Mouse (Mus musculus): ENCODE results near the gene Rabggta.

The Rabggta gene

DNA sequence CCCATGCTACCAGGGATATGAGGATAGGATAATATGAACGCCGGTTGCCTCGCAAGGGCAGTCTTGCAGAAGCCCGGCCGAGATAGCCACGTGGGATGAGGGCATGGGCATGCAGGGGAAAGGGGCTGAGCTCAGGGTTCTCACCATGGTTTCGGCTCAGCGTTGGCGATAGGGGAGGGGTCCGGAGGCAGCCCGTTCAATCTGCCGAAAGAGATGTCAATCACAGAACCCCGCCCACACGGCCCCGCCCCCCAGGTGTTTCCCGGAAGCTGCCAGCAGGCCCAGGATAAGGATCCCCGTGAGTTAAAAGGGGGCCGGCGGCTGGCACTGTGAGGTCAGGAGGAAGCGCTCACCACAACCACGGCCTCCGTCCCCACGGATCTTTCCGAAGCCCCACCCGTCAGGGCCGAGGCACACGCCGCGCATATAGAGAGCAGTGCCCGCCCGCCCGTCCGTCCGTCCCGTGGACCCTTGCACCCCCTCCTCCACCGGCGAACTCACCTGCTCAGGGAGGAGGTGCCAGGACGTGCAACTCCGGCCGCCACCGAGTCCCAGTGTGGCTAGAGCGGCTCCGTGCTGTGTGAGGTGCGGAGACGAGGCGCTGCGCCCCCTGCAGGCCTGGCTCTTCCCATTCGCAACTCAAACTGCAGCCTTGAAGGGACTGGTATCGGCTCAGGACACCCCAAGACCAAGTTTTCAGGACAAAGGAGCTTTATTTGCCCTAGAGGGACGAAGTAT lies at the start of gene Rabggta:
Rabggta (minus strand) TSS at position 564 of the 738 bp plus-strand sequence.
- peak; percentile 60 for DNase-seq (ENCODE audit: low spot score)

DNA sequence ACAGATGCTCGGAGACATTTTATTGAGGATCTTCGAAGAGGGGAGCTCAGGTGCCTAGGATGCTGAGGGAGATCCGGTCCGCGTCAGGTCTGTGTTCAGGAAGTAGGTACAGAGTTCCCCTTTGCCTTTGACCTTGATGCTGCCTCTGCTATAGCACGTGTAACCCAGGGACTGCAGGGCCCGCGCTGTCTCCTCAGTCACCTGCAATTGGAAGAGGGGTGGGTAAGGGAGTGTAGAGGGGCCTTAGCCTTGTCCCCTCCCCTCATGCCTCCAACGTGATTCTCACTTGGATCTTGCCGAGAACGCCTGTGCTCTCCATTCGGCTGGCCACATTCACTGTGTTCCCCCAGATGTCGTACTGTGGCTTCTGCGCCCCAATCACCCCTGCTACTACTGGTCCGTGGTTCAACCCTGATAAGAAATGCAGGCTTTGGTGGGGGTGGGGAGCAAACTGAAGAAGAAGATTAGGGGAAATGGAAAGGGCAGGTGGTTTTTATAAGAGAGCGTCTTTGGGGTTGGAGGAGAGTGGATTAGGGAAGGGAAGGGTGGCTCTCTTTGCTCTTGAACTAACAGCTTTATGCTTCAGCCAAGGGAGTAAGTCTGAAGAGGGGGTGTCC lies 47.1 kb upstream of the Rabggta start:
- no peak for DNase-seq (ENCODE audit: low spot score)

DNA sequence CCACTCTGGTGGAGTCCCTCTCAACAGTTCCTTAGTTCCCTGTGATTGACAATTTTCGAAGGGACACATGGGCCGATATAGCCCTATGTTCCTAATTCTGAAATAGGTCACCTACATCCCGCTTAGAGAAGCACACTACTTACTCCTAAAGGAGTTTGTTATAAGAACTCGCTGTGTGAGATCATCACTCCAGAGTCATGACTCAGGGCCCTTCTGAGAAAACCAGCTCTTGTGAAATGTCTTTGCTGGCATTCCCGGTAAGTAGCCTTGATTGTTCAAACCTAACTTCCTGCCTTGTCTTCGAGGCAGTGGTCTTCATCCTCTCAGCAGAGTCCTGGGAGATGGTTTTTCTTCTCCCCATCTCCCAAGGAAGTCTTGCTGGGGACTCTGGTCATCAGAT lies 46.5 kb upstream of the Rabggta start:
- DNase-seq (ENCODE audit: low spot score) = no peak

DNA sequence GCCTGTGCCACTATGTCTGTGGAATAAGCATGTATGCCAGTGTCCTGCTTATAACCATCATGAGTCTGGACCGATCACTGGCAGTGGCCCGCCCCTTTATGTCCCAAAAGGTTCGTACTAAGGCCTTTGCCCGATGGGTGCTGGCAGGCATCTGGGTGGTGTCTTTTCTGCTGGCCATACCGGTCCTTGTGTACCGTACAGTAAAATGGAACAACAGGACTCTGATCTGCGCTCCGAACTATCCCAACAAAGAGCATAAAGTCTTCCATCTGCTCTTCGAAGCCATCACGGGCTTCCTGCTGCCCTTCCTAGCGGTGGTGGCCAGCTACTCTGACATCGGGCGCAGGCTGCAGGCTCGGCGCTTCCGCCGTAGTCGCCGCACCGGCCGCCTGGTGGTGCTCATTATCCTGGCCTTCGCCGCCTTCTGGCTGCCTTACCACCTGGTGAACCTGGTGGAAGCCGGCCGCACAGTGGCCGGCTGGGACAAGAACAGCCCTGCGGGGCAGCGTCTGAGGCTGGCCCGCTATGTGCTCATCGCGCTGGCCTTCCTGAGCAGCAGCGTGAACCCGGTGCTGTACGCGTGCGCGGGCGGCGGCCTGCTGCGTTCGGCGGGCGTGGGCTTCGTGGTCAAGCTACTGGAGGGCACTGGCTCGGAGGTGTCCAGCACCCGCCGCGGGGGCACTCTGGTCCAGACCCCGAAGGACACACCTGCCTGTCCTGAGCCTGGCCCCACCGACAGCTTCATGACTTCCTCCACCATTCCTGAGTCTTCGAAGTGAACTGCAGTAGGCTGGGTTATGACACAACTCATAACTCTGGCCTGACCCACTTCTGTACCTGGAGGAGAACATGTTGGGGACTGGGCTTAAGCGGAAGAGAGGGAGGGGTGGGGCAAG lies 45.7 kb upstream of the Rabggta start:
- DNase-seq (ENCODE audit: low spot score) = no peak

DNA sequence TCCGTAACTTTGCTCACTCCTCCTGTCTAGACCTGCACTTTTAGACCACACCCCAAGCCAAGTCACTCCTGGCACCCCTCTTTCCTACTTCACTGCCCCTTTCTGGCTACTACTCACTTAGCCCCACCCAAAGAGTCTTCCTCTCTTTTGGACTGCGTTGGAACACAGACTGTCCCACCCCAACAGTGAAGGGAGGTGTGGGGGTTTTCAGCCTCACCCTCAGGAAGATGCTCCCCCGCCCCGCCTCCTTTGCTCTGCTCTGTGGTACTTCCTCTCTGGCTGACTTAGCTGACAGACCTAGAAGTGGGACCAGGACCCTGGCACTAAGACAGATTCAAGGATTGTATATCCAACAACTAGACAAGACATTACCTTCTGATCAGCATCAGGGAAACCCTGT lies 43.6 kb upstream of the Rabggta start, which contains the start of gene Ltb4r1:
Ltb4r1 (plus strand) TSS at position 267 of the 400 bp plus-strand sequence.
- no peak for DNase-seq (ENCODE audit: low spot score)

DNA sequence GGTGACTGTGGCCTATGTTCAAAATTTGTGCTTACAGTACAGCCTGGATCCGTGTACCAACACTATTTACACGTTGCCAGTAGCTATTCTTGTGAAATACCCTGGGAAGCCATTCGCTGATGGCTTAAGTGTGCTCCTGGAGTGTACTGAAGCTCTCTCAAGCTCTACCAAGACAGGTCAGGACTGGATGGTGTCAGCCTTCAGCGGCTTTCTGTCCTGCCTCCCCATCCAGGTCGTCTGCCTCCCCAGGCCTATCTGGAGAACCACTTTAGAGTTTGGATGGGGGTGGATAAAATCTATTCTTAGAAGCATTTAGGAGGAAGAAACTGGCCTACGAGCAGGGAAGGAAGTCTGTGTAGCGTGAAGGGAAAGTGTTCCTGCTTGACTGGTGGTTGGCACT lies 41.1 kb upstream of the Rabggta start:
- DNase-seq (ENCODE audit: low spot score) = no peak

DNA sequence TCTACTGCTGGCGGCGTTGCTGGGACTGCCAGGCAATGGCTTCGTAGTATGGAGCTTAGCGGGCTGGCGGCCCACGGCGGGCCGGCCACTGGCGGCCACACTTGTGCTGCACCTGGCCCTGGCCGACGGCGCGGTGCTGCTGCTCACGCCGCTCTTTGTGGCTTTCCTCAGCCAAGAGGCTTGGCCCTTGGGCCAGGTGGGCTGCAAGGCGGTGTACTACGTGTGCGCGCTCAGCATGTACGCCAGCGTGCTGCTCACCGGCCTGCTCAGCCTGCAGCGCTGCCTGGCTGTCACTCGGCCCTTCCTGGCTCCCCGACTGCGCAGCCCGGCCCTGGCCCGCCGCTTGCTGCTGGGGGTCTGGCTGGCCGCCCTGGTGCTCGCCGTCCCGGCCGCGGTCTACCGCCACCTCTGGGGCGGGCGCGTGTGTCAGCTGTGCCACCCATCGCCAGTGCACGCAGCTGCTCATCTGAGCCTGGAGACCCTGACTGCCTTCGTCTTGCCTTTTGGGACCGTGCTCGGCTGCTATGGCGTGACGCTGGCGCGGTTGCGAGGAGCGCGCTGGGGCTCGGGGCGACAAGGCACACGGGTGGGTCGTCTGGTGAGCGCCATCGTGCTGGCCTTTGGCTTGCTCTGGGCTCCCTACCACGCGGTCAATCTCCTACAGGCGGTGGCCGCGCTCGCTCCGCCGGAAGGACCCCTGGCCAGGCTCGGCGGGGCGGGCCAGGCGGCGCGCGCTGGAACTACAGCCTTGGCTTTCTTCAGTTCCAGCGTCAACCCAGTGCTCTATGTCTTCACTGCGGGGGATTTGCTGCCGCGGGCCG lies 40.1 kb upstream of the Rabggta start:
- DNase-seq (ENCODE audit: low spot score) = no peak

DNA sequence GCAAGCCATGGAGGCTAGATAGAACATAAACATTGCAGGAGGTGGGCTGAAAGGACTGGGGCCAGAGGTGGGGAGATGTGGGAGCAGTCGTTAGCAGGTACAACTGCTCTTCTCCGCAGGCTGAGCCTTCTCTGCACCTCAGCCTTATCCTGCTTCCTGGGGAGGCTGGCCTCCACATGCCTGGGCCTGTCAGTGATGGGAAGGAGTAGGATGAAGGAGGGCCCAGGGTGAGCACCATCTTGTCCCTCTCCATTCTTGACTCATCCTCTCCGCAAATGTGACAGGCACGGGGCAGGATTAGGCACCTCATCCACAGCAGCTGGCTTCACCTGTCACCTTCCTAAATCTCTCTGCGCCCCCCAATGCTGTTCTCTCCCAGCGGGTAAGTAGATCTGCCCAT lies 39.1 kb upstream of the Rabggta start, which contains the start of gene Ltb4r2:
Ltb4r2 (plus strand) TSS at position 266 of the 400 bp plus-strand sequence.
- no peak for DNase-seq (ENCODE audit: low spot score)

DNA sequence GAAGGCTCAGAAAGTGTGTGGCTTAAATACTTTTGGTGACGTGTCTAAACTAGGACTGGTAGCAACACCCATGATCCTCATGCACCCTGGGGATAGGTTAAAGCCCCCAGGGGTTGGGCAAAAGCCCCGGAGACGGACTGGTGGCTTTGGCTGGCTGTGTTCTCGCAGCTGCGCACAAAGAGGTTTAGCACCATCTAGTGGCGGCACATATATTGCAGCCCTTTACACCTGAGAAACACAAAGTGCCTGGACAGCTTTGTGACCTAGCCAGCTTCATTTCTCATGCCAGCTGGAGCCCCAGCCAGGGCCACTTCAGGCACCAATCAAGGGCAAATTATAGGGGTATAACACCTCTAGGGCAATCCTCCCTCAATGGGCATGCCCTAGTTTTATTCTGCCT lies 38.1 kb upstream of the Rabggta start:
- peak; percentile 57 for DNase-seq (ENCODE audit: low spot score)

DNA sequence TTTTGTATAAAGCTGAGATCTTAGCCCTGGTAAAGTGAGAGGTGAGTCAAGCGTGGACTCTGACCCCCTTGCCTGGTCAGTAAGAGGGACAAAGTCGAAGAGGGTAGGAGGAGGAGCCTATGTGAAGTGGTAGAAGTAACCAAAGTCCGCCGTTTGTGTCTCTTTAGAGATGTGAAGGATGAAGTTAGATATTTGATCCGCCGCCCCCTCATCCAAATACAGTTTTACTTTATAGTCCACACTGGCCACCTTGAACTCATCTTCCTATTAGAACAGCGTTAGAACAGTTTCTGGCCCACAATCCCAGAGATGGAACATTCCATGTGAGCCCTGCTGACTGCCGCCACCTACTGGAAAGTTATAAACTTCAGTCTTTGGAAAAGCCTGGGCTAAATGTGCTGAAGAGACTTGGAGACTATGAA lies 36.3 kb upstream of the Rabggta start, which contains the start of gene Cideb:
Cideb (minus strand) TSS at position 96 of the 422 bp plus-strand sequence.
- DNase-seq (ENCODE audit: low spot score) = no peak

DNA sequence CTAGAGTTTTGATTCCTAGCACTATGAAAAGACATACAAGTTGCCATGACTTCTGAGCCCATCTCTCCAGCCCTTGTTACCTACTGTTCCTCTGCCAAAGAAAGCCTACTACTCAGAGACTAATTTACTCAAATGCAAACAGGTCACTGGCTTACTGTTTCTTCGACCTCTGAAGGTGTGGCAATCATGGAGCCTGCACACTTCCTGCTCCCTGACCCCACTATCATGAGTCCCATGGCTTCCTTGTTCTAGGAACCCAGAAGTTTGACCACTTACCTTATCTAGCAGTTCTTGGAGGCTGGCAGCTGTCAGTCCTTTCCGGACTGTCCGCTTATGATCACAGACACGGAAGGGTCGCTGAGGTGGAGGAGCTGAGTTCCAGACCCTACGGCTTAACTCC lies 35.5 kb upstream of the Rabggta start:
- DNase-seq (ENCODE audit: low spot score) = no peak

DNA sequence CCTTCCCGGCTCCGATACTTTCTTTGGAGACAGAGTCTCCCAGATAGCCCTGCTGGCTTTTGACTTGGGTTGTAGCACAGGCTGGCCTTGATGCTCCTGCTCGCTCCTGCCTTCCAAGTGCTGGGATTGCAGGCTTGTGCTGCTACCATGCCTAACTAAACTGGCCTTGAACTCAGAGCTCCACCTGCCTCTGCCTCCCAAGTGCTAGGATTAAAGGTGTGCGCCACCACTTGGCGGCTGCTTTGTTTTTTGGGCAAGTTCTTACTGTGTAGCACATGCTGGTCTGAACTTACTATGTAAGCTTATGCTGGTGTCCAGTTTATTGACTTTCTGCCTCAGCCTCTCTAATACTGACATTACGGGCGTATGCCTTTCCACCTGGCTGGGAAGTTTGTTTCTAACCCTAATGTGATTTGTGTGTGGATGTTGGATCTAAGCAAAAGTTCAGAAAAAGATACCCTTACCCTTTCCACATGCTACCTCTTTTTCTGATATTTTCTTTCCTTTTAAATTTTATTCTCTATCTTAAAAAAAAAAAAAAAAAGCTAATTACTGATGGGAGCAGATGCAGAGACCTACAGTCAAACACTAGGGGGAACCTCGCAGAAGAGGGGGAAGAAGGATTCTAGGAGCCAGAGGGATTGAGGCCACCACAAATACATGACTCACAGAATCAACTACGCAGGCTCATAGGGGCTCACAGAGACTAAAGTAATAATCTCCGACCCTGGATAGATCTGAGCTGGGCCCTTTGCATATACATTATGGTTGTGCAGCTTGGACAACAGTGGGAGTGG lies 25.2 kb upstream of the Rabggta start:
- no peak for DNase-seq (ENCODE audit: low spot score)

DNA sequence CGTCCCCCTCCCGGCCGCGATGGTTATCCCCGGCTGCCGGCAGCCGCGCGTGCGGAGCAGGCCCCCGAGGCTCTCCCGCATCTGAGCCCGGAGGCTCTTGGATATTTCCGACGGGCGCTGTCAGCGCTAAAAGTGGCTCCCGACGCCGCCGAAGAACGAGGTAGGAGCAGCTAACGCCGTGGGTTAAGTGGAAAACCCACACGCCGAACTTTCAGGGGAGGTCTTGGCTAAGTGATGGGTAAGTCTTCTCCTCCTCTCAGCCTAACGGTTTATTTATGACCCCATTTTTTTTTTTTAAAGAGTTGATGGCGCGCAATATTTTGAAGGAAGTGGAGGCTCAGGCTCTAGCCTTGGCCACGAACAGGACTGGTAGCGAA lies 23.8 kb upstream of the Rabggta start:
- DNase-seq (ENCODE audit: low spot score) = no peak

DNA sequence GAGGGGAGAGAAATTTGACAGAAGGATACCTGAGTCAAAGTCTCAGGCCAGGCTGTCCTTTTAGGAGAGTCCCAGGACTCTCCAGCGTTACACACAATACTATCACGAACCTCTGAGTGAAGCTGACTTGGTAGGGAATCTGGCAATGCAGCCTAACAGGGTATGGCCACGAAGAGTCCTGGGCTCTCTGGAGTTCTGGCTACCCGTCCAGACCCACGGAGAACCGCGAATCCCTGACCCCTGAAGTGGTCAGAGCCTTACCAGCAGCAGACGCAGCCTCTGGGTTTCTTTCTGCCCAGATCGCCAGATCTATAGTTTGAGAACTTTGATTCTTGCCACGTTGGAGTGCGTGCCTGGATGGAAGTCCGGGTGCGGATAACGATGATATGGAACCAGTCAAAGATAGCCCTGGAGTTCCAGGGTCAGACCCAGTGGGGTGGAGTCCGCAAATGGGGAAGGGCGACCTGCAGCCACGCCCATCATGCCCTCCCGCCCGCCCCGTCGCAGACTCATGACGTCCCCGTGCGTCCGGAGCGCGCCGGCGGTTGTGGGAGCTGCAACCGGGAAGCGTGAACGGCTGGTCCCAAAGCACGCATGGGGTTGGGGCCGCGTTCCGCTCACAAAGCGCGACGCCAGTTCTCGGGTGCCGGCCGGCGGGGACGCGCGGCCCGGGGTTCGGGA lies 23.3 kb upstream of the Rabggta start, which contains the start of the genes Dhrs1 and Nop9:
Dhrs1 (minus strand) TSS at position 511 of the 681 bp plus-strand sequence.
Nop9 (plus strand) TSS at position 514 of the 681 bp plus-strand sequence.
- peak; percentile 47 for DNase-seq (ENCODE audit: low spot score)

DNA sequence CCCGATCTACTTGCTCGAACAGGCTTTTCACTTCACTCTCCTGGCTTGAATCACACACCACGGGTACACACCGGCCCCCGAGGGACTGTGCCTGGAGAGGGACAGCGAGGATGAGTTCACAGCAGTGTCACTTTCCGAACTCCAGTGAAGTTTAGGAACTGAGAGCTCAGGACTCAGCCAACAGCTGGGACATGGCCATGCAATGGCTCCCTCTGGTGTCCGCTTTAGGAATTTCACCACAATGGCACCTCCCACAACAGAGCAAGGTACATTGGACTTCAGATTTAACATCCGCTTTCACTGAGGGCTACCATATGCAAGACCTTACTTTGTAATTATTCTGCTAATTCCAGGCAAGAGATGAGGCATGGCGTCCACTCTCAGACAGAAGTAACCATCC lies 21.6 kb upstream of the Rabggta start:
- peak; percentile 57 for DNase-seq (ENCODE audit: low spot score)

DNA sequence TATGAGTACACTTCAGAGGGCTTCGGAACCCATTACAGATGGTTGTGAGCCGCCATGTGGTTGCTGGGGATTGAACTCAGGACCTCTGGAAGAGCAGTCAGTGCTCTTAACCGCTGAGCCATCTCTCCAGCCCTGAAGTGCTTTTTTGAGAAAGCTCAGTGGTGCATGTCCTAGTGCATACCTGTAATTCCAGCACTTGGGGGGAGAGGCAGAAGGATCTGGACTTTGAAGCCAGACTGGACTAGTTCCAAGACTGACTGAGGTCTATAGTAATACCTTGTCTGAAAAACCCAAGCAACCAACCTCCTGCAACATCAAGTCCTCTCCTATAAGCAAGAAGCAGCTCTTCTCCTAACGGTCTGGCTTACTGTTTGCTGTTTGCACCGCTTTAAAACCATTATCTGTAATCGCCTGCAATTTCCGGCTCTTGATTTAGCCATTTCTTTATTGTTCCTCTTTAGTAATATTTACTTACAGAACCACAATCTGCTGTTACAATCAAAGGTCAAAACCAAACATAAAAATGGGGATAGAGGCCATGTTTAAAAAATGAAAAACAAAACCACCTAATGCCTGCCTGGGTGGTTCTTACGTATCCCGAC lies 15.1 kb upstream of the Rabggta start:
- no peak for DNase-seq (ENCODE audit: low spot score)

DNA sequence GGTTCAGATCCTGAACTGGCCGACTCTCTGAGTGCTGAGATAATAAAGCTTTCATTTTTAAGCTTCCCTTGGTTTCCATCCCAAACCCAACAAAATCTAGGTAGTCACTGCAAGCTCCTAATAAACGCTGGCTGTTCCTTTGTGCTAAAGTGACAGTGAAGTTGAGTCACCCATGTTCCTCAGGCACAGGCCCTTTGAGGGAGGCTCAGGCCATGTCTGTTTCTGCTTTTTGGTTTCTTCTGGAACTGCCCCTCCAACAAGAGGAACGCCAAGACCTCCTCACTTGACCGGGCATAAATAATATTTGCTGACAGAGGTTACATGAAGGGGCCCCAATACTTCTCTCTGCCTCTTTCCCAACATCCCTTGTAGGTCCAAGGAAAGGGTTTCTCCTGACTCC lies 13.7 kb upstream of the Rabggta start:
- no peak for DNase-seq (ENCODE audit: low spot score)

DNA sequence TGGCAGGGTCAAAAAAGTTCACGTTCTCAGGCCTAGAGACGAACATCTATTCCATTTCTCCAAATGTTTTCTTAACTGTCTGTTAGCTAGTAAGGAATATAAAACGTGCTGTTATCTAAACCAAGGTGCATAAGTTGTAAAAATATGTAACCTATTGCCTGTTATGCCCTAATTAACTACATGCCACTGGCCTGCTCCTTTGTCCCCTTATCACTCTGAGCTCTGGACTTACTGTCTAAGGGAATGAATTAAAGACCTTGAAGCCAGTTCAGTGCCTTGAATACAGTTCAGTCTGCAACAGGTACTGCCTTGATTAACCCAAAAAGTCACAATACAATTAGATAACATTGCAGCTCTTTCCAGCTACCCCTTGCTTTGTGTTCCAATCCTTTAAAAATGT lies 13.3 kb upstream of the Rabggta start:
- no peak for DNase-seq (ENCODE audit: low spot score)

DNA sequence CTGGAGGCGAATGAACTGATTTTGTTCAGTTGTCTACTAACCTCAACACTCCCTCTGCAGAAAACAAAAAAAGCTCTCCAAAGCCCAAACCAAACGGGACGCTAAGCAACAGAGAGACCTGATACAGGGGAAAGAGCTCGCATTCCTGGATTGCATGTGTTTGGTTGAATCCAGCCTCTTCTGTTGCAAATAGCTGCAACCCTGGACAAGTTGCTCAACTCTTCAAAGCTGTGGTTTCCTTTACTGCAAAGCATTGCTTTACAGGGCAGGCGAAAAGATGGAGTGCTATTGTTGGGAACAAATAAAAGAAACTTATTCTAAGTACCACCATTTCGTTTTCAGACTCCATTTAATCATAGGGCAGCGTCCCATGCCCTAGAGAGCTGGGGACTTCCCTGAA lies 12.8 kb upstream of the Rabggta start:
- DNase-seq (ENCODE audit: low spot score) = no peak

DNA sequence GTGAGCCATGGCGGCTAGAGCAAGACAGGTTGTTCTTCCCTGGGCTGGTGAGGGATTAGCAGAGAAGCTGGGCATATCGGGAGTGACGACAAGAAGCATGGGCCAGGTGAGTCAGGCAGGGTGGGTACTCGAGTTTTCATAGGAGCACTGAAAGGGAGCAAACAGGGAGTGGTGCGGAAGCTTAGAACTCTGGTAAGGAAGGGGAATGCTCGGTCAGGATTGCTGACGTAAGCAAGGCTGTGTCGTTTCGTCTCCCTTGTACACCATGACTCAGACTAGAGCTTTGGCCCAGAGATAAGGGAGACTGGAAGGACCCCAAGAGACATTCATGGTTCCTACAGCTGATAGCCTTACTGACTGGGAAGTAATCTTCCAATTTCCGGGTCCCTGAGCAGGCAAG lies 11.8 kb upstream of the Rabggta start:
- DNase-seq (ENCODE audit: low spot score) = no peak
